Mouse (Mus musculus): ENCODE measurements around the gene Bahd1. TPM values are rescaled to one million over a fixed set of nuclear protein-coding genes. Genes with fewer than 3 reads are reported as not detected.
A peak's percentile ranks its signal among the peaks of the same experiment; 100 is the strongest.

Bahd1 gene
- polyA plus RNA-seq, 1 experiment from 2014 or later: 0.84 TPM

DNA sequence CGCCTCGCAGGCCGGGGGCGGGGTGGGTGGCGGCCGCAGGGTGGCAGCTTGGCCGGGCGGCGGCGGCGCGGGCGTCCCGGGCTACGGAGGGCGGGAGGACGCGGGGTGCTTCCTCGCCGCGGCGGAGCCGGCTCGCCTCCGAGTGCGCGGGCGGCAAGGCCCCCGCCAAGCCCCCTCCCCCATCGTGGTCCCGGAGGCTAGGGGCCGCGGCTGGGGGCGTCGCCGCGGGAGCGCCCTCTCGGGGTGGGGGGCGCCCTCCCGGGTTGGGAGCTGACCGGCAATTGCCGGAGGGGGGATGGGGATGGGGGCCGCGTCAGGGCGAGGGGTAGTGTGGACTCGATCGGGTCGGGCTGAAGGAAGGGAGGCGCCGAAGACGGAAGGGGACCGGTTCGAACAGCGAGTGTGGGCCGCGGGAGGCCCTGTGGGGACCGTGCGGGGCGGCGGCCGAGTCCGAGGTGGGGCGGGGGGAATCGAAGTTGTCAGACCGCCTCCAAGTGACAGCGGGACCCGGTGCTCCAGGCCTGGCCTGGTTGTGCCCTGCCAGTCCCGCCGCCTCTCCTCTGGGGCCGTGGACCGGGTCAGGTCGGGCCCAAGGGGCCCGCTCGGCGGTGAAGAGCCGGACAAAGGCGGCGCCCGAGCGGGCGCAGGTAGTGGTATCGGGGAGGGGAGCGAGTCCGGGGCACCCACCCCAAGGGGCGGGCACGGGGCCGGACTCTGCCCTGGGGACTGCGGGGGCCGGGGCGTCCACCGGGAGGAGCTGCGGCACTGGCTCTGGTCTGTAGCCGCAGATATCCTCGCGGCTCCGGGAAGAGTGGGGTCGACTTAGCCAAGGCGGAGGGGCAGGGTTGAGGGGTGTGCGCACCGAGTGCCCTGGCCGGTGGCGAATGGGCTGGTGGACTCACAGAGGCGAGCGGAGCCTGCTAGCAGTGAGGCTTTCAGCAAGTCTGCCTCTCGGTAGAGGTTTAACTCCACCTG lies 2.2 kb downstream of the Bahd1 start:
- Histone ChIP-seq H3K9me3 (ENCODE audit: control insufficient read depth, low read length) (no peaks in the 10 kb centered on the region), H3K4me1 (ENCODE audit: control insufficient read depth, insufficient read depth, low read length) (peaks cover 31% of the 10 kb centered on the region), H3K36me3 (ENCODE audit: control insufficient read depth, insufficient read depth, low read length) (no peaks in the 10 kb centered on the region), H3K4me2 (ENCODE audit: low read depth, severe bottlenecking) (peak overlapping the region; percentile 99), H3K27me3 (ENCODE audit: control insufficient read depth, insufficient read depth, low read length) (peaks cover 42% of the 10 kb centered on the region), H3K4me3 (ENCODE audit: low read depth, low read length) (peak overlapping the region; percentile 84), H3K27ac (replicated peaks; ENCODE audit: low read depth, low read length) (no peak overlapping the region), H3K9ac (ENCODE audit: low read length) (peak overlapping the region; percentile 74)
- peak; percentile 75 for DNase-seq (ENCODE audit: low spot score)
- ATAC-seq (ENCODE audit: insufficient number of reproducible peaks, low FRiP score, low TSS enrichment, low read depth): no peak
- WGBS: under 1% methylated on average over 79 of the region's 106 CpGs

DNA sequence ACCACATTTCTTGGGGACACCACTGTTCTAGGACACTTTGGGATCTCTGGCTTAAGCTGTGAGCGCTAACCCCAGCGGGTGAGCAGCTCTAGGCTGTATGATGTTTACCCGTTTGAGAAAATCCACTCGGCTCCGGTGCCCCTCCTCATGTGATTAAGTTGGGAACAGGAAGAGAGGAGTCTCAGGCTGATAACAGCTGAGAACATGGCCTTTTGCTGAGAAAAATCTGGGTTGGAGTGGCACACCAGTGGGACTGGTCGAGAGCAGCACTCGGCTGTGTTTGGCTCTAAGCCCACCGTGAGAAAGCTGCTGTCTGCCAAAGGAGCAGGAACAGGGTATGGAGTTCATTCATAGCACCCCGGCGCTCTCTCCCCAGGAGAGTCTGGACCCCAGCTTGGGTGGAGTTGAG lies 3.2 kb downstream of the Bahd1 start:
- 14% methylated on average over 10 of the region's 10 CpGs for WGBS

DNA sequence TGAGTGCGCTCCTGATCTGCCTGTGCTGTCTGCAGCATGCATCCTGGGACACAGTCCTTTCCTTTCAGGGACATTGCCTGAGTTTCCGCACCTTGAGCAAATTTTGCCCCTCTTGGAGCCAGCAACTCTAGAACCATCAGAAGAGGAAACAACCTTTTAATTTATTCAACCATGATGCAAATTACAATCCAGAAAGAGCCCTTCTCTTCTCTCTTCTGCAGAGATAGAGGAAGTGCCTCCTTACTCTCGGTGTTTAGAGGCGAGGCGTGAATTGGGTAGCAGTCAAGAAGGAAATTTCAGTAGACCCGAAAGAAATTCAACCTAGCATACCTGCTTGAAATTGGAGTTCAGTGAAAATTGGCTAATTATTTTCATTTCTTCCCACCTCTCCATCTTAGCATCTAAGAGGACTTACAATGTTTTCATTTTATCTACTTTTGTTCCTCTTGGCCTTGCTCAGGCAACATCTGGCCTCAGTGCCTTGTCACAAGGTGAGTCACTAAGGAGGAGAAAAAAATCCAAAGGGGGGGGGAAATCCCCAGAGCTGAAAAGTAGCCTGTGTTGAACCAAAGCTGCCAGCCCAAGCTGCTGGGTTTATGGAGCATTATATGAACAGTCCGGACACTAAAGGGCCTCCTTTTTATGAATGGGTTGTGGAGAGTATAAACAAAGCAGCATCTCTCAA lies 5.4 kb downstream of the Bahd1 start:
- H3K4me2 ChIP-seq (ENCODE audit: low read depth, severe bottlenecking): no peak overlapping the region
- no peaks in the 10 kb centered on the region for H3K9me3 ChIP-seq (ENCODE audit: control insufficient read depth, low read length)
- no peak overlapping the region for H3K9ac ChIP-seq (ENCODE audit: low read length)
- ATAC-seq (ENCODE audit: insufficient number of reproducible peaks, low FRiP score, low TSS enrichment, low read depth) (no peak), DNase-seq (ENCODE audit: low spot score) (no peak)
- H3K27ac ChIP-seq (replicated peaks; ENCODE audit: low read depth, low read length): no peak overlapping the region
- WGBS: 74% methylated on average over 7 of the region's 7 CpGs
- H3K4me3 ChIP-seq (ENCODE audit: low read depth, low read length): no peak overlapping the region
- no peaks in the 10 kb centered on the region for H3K36me3 ChIP-seq (ENCODE audit: control insufficient read depth, insufficient read depth, low read length)
- peaks cover 14% of the 10 kb centered on the region for H3K4me1 ChIP-seq (ENCODE audit: control insufficient read depth, insufficient read depth, low read length)
- H3K27me3 ChIP-seq (ENCODE audit: control insufficient read depth, insufficient read depth, low read length): peaks cover 14% of the 10 kb centered on the region

More for the DNA sequence above, 3.2 kb downstream of the Bahd1 start:
- Histone ChIP-seq H3K36me3 (ENCODE audit: control insufficient read depth, insufficient read depth, low read length) (no peaks in the 10 kb centered on the region), H3K27me3 (ENCODE audit: control insufficient read depth, insufficient read depth, low read length) (peaks cover 33% of the 10 kb centered on the region), H3K9me3 (ENCODE audit: control insufficient read depth, low read length) (no peaks in the 10 kb centered on the region), H3K9ac (ENCODE audit: low read length) (no peak overlapping the region), H3K4me3 (ENCODE audit: low read depth, low read length) (peak overlapping the region; percentile 84), H3K4me1 (ENCODE audit: control insufficient read depth, insufficient read depth, low read length) (peaks cover 22% of the 10 kb centered on the region), H3K27ac (replicated peaks; ENCODE audit: low read depth, low read length) (no peak overlapping the region), H3K4me2 (ENCODE audit: low read depth, severe bottlenecking) (peak overlapping the region; percentile 99; the same call in 1 of the 2 replicates)
- ATAC-seq (ENCODE audit: insufficient number of reproducible peaks, low FRiP score, low TSS enrichment, low read depth) (no peak), DNase-seq (ENCODE audit: low spot score) (peak; percentile 40)

DNA sequence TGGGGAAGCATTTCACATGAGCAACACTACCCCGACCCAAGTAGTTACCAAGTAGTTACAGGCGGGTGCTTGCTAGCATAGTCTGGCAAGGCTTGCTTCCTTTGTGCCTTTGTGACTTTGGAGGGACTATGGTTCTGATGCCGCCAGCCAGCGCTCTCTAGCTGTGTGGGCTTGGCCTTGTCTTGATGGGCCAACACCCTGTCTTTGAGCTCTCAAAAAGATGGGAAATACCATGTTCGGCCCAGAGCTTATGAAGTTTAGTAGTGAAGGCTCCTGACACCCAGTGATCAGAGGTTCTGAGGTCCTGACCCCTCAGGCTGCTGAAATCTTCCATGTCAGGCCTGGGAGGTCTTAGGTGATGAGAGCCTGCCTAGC lies 5.9 kb downstream of the Bahd1 start:
- Histone ChIP-seq H3K9ac (ENCODE audit: low read length) (no peak overlapping the region), H3K4me1 (ENCODE audit: control insufficient read depth, insufficient read depth, low read length) (0 out of 2 replicates have a peak, but pooled peaks cover 10% of the 10 kb centered on the region), H3K27ac (replicated peaks; ENCODE audit: low read depth, low read length) (no peak overlapping the region), H3K27me3 (ENCODE audit: control insufficient read depth, insufficient read depth, low read length) (peaks cover 14% of the 10 kb centered on the region), H3K36me3 (ENCODE audit: control insufficient read depth, insufficient read depth, low read length) (no peaks in the 10 kb centered on the region), H3K9me3 (ENCODE audit: control insufficient read depth, low read length) (no peaks in the 10 kb centered on the region), H3K4me3 (ENCODE audit: low read depth, low read length) (no peak overlapping the region), H3K4me2 (ENCODE audit: low read depth, severe bottlenecking) (no peak overlapping the region)
- DNase-seq (ENCODE audit: low spot score): no peak
- no peak for ATAC-seq (ENCODE audit: insufficient number of reproducible peaks, low FRiP score, low TSS enrichment, low read depth)
- 86% methylated on average over 5 of the region's 5 CpGs for WGBS

DNA sequence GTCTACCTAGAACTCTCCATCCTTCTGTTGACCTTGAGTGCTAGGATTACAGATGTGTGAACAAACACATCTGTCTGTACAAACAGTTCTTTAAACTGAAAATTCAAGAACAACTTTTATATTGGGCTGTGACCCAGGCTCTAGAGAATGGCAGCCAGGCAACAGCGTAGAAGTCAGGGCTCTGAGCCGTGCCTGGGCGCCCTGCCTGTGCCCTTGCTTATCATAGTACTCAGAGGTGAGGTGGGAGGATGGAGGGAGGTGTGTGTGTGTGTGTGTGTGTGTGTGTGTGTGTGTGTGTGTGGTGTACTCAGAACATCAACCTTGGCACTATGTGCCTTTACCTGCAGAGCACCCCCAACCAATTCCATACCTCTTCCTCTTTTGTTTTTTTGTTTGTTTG lies 7.6 kb downstream of the Bahd1 start:
- no peaks in the 10 kb centered on the region for H3K36me3 ChIP-seq (ENCODE audit: control insufficient read depth, insufficient read depth, low read length)
- 0 out of 2 replicates have a peak, but pooled peaks cover 7% of the 10 kb centered on the region for H3K4me1 ChIP-seq (ENCODE audit: control insufficient read depth, insufficient read depth, low read length)
- no peaks in the 10 kb centered on the region for H3K9me3 ChIP-seq (ENCODE audit: control insufficient read depth, low read length)
- no peak overlapping the region for H3K27ac ChIP-seq (replicated peaks; ENCODE audit: low read depth, low read length)
- H3K4me2 ChIP-seq (ENCODE audit: low read depth, severe bottlenecking): no peak overlapping the region
- WGBS: 93% methylated on average over 3 of the region's 3 CpGs
- H3K4me3 ChIP-seq (ENCODE audit: low read depth, low read length): no peak overlapping the region
- no peak overlapping the region for H3K9ac ChIP-seq (ENCODE audit: low read length)
- ATAC-seq (ENCODE audit: insufficient number of reproducible peaks, low FRiP score, low TSS enrichment, low read depth): no peak
- no peak for DNase-seq (ENCODE audit: low spot score)
- peaks cover 10% of the 10 kb centered on the region for H3K27me3 ChIP-seq (ENCODE audit: control insufficient read depth, insufficient read depth, low read length)

DNA sequence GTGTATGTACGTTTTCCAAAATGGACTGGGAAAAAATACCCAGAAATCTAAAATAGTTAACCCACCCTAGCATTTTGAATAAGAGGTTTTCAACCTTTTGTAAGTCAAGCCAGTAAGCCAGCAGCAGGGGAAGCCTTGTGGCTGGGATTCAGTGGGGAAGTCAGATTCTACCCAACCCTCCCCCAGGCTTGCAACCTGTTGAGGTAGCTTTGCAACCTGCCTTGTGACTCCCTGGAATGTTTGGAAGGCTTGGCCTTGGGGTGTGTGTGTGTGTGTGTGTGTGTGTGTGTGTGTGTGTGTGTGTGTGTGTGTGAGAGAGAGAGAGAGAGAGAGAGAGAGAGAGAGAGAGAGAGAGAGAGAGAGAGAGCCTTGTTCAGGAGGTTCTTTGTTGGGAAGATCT lies 9.0 kb downstream of the Bahd1 start:
- WGBS: 68% methylated on average over 1 of the region's 1 CpGs
- no peaks in the 10 kb centered on the region; the same call in 1 of the 2 replicates for H3K36me3 ChIP-seq (ENCODE audit: control insufficient read depth, insufficient read depth, low read length)
- no peaks in the 10 kb centered on the region; the same call in 1 of the 2 replicates for H3K27me3 ChIP-seq (ENCODE audit: control insufficient read depth, insufficient read depth, low read length)
- no peaks in the 10 kb centered on the region for H3K9me3 ChIP-seq (ENCODE audit: control insufficient read depth, low read length)
- no peak for DNase-seq (ENCODE audit: low spot score)
- H3K4me1 ChIP-seq (ENCODE audit: control insufficient read depth, insufficient read depth, low read length): 0 out of 2 replicates have a peak, but pooled peaks cover 3% of the 10 kb centered on the region
- H3K4me2 ChIP-seq (ENCODE audit: low read depth, severe bottlenecking): no peak overlapping the region
- ATAC-seq (ENCODE audit: insufficient number of reproducible peaks, low FRiP score, low TSS enrichment, low read depth): no peak
- no peak overlapping the region for H3K4me3 ChIP-seq (ENCODE audit: low read depth, low read length)
- H3K9ac ChIP-seq (ENCODE audit: low read length): no peak overlapping the region
- H3K27ac ChIP-seq (replicated peaks; ENCODE audit: low read depth, low read length): no peak overlapping the region

DNA sequence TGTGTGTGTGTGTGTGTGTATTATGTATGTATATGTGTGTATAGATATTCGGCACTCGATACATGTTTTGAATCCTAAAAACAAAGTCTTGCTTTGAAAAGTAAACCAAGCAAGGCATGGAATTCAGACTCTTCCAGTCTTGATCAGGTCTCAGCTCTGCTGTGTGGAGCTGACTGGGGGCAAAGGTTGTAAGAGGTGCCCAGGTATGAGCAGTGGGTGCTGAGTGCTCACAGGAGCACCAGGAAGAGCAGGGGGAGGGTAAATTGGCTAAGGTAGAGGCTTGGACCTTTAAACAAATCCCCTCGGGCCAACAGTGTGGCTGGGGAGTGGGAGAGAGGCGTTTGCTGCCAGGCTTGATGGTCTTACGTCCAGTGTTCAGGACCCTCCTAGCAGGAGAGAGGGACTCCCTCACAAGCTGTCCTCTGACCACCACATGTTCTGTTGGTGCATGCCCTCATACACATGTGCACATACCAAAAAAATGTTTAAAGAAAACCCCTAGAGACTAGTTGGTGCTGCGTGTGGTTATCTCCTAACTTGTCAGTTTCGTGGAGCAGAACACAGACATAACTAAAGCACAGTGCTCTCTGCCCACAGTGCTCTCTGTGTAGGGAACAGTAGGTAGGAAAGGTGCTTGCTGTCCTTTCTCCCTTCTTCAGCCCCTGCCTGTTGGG lies 10.6 kb downstream of the Bahd1 start:
- no peak for ATAC-seq (ENCODE audit: insufficient number of reproducible peaks, low FRiP score, low TSS enrichment, low read depth)

DNA sequence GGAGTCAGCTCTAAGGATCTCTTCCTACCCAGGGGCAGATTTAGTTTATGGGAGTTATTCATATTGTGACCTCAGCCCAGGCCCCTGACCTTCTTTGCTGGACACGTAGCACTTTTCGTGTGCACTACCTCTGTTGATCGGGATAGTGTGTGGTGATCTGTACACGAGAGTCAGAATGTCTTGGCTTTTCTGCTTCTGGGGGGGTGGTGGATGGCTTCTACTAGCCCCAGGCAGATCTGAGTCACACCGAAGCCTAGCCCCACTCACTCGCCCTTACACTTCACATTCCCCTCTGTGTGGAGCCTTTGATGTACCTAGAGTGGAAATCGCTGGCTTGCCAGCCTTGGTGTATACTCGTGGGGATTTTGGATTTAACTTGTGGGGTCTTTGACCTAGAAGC lies 12.5 kb downstream of the Bahd1 start:
- no peak overlapping the region for H3K9ac ChIP-seq (ENCODE audit: low read length)
- H3K4me3 ChIP-seq (ENCODE audit: low read depth, low read length): no peak overlapping the region
- no peak overlapping the region for H3K27ac ChIP-seq (replicated peaks; ENCODE audit: low read depth, low read length)
- no peaks in the 10 kb centered on the region for H3K27me3 ChIP-seq (ENCODE audit: control insufficient read depth, insufficient read depth, low read length)
- H3K9me3 ChIP-seq (ENCODE audit: control insufficient read depth, low read length): no peaks in the 10 kb centered on the region
- DNase-seq (ENCODE audit: low spot score): no peak
- ATAC-seq (ENCODE audit: insufficient number of reproducible peaks, low FRiP score, low TSS enrichment, low read depth): no peak
- H3K36me3 ChIP-seq (ENCODE audit: control insufficient read depth, insufficient read depth, low read length): no peaks in the 10 kb centered on the region; the same call in 1 of the 2 replicates
- H3K4me1 ChIP-seq (ENCODE audit: control insufficient read depth, insufficient read depth, low read length): 0 out of 2 replicates have a peak, but pooled peaks cover 3% of the 10 kb centered on the region
- WGBS: 70% methylated on average over 8 of the region's 8 CpGs
- H3K4me2 ChIP-seq (ENCODE audit: low read depth, severe bottlenecking): no peak overlapping the region

More for the DNA sequence above, 10.6 kb downstream of the Bahd1 start:
- no peak overlapping the region for H3K27ac ChIP-seq (replicated peaks; ENCODE audit: low read depth, low read length)
- no peaks in the 10 kb centered on the region; the same call in 1 of the 2 replicates for H3K36me3 ChIP-seq (ENCODE audit: control insufficient read depth, insufficient read depth, low read length)
- no peaks in the 10 kb centered on the region for H3K27me3 ChIP-seq (ENCODE audit: control insufficient read depth, insufficient read depth, low read length)
- H3K4me1 ChIP-seq (ENCODE audit: control insufficient read depth, insufficient read depth, low read length): 0 out of 2 replicates have a peak, but pooled peaks cover 3% of the 10 kb centered on the region
- no peak for DNase-seq (ENCODE audit: low spot score)
- no peak overlapping the region for H3K4me2 ChIP-seq (ENCODE audit: low read depth, severe bottlenecking)
- H3K4me3 ChIP-seq (ENCODE audit: low read depth, low read length): no peak overlapping the region
- H3K9ac ChIP-seq (ENCODE audit: low read length): no peak overlapping the region
- WGBS: 72% methylated on average over 7 of the region's 7 CpGs
- no peaks in the 10 kb centered on the region for H3K9me3 ChIP-seq (ENCODE audit: control insufficient read depth, low read length)

Measured in limb, embryonic 11.5 days (tissue).